Mouse (Mus musculus) T-helper 1 cell (primary cell): Measurements from ENCODE around the gene Olfr49.

Source experiments
- in situ Hi-C: fragments of 300-600 bp; cut with MboI, MseI; formaldehyde crosslinking; loops from one replicate; pipeline ENCODE4 v1.15.1; 2025; ENCODE audit warnings: high pct_unique_total_duplicates

Gene Olfr49

GRCm38 (mm10) chr14:54232811-54233558 is 51.8 kb downstream of the Olfr49 start:
- in situ Hi-C loops = loop anchor here (25.0 kb wide), 1 partner anchor 229 kb away; the partner anchor contains the start of gene Lrp10

GRCm38 (mm10) chr14:54232143-54232542 is 52.6 kb downstream of the Olfr49 start:
- in situ Hi-C loops = loop anchor here (25.0 kb wide), 1 partner anchor 230 kb away; the partner anchor contains the start of gene Lrp10

GRCm38 (mm10) chr14:54231176-54231956 is 53.4 kb downstream of the Olfr49 start:
- in situ Hi-C loops = loop anchor here (25.0 kb wide), 1 partner anchor 231 kb away; the partner anchor contains the start of gene Lrp10

GRCm38 (mm10) chr14:54230638-54231150 is 54.0 kb downstream of the Olfr49 start:
- in situ Hi-C loops = loop anchor here (25.0 kb wide), 1 partner anchor 232 kb away; the partner anchor contains the start of gene Lrp10

DNA sequence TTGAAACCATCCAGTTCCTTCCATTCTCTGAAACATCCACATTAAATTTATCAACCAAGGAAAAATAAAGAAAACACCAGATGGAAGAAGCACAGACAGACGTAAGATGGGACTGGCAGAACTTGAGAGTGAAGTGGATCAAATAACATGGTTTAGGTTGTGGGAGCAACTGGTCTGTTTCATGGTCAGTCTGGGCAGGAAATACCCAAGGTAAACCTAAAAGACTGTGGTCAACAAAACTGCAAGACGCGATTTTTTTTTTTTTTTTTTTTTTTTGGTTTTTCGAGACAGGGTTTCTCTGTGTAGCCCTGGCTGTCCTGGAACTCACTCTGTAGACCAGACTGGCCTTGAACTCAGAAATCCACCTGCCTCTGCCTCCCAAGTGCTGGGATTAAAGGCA is 54.9 kb downstream of the Olfr49 start:
- in situ Hi-C loops = loop anchor here (25.0 kb wide), 1 partner anchor 232 kb away; the partner anchor contains the start of gene Lrp10

- in situ Hi-C loops = loop anchor here (25.0 kb wide), 1 partner anchor 233 kb away; the partner anchor contains the start of gene Lrp10
Observed at GRCm38 (mm10) chr14:54228933-54229713, 55.6 kb downstream of the Olfr49 start.

GRCm38 (mm10) chr14:54228501-54228900 is 56.2 kb downstream of the Olfr49 start:
- in situ Hi-C loops = loop anchor here (25.0 kb wide), 1 partner anchor 234 kb away; the partner anchor contains the start of gene Lrp10
